Mouse (Mus musculus) heart, postnatal 0 days (tissue): ENCODE results near the gene Rxfp3. TPM values are rescaled to one million over a fixed set of nuclear protein-coding genes. Genes with fewer than 3 reads are reported as not detected.

Source experiments
- ATAC-seq: fragments of 200-750 bp; cut with Nextera tagmentation; 2 replicates; pipeline ENCODE4 v1.8.0; 2017; ENCODE audit warnings: low read depth, moderate number of reproducible peaks, moderate library complexity; ENCODE audit not compliant: insufficient read depth
- DNase-seq: peaks from one replicate; pipeline ENCODE4 v3.0.0-alpha.2; 2016; ENCODE audit warnings: low spot score
- H3K27ac ChIP-seq: fragments of 300-500 bp; sonication (generic); 2 replicates; pipeline ENCODE4 v1.5.1; 2014; ENCODE audit warnings: low read depth, mild to moderate bottlenecking
- H3K27me3 ChIP-seq: fragments of 300-500 bp; sonication (generic); 2 replicates; pipeline ENCODE4 v1.6.1; 2014; ENCODE audit warnings: low read length, mixed read lengths; ENCODE audit not compliant: control insufficient read depth, insufficient read depth
- H3K36me3 ChIP-seq: fragments of 300-500 bp; sonication (generic); replicated peaks from 2 replicates; pipeline ENCODE4 v1.6.1; 2014; ENCODE audit warnings: low read length, mixed read lengths; ENCODE audit not compliant: control insufficient read depth, insufficient read depth
- H3K4me1 ChIP-seq: fragments of 300-500 bp; sonication (generic); 2 replicates; pipeline ENCODE4 v1.6.1; 2014; ENCODE audit warnings: antibody characterized with exemption; ENCODE audit not compliant: control insufficient read depth, insufficient read depth
- H3K4me2 ChIP-seq: fragments of 300-500 bp; sonication (generic); 2 replicates; pipeline ENCODE4 v1.6.1; 2014; ENCODE audit warnings: low read depth, mild to moderate bottlenecking, low read length, moderate library complexity
- H3K4me3 ChIP-seq: fragments of 300-500 bp; sonication (generic); 2 replicates; pipeline ENCODE4 v1.5.1; 2014; ENCODE audit warnings: low read depth, low read length
- H3K9ac ChIP-seq: fragments of 300-500 bp; sonication (generic); replicated peaks from 2 replicates; pipeline ENCODE4 v1.6.1; 2014; ENCODE audit warnings: low read depth, low read length, mixed read lengths
- H3K9me3 ChIP-seq: fragments of 300-500 bp; sonication (generic); replicated peaks from 2 replicates; pipeline ENCODE4 v1.6.1; 2016; ENCODE audit warnings: low read length; ENCODE audit not compliant: control insufficient read depth
- CTCF ChIP-seq: IDR thresholded peaks from 2 replicates; pipeline ENCODE4 v1.5.1; 2016; ENCODE audit warnings: antibody characterized with exemption, control low read depth, low read depth
- EP300 ChIP-seq: IDR thresholded peaks from 2 replicates; pipeline ENCODE4 v1.6.1; 2016; ENCODE audit warnings: antibody characterized with exemption, low read depth
- WGBS: fragments of 180-500 bp; shearing (Covaris S2); extraction: QIAGEN DNeasy Blood & Tissue Kit; methylation state at CpG from one replicate; pipeline ENCODE4 v1.1.7; 2014; 5-methylcytosine and 5-hydroxymethylcytosine counted together
- polyA plus RNA-seq: library from polyadenylated mRNA; unstranded; fragments of >200 nt; fragmentation: Nextera tagmentation; extraction: Ambion mirVana; gene quantifications from 2 replicates; pipeline ENCODE4 v1.2.1, GENCODE M21; 2015
- total RNA-seq: library from RNA; depleted of rRNA; stranded (reverse); fragments of >200 nt; gene quantifications from 2 replicates; pipeline ENCODE4 v1.2.3, GENCODE M21; 2014; ENCODE audit warnings: low replicate concordance; rRNA removed

The Rxfp3 gene
- total and polyA plus RNA-seq, 2 experiments from 2014 or later: 0.05 to 1.8 TPM

DNA sequence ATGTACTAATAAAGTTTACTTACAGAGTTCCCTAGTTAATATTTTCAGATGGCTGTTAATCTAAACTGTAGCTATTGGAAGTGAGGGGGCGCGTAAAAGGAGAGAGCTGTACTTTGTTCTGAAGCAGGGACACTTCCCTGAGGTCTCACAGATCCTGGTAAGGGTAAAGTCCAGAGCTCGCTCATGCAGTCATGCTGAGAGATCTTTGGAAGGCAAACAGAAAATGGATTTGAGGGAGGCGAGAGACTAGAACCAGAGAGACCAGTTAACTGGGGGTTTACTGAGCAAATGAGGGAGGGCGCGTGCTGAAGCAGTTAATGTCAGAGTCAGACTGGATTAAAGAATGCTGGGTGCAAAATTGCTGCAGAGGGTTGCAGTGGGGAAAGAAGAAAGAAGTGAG is 52.0 kb downstream of the Rxfp3 start:
- Histone ChIP-seq H3K27ac (no peak overlapping the region), H3K36me3 (peaks cover 20% of the 10 kb centered on the region; the same call in 1 of the 2 replicates), H3K9ac (no peak overlapping the region), H3K27me3 (no peaks in the 10 kb centered on the region), H3K9me3 (no peaks in the 10 kb centered on the region), H3K4me2 (no peak overlapping the region), H3K4me3 (no peak overlapping the region), H3K4me1 (peaks cover 9% of the 10 kb centered on the region; the same call in 1 of the 2 replicates)
- DNase-seq (no peak), ATAC-seq (no peak)
- 82% methylated on average over 6 of the region's 6 CpGs for WGBS
- TF ChIP-seq EP300: no peak
- TF ChIP-seq CTCF: no peak

Other genes with a start within 250 kb of the Rxfp3 start
- 6.5 TPM in 1 of 2 replicates, not detected in the other for gene C1qtnf3, start 85.7 kb downstream of the Rxfp3 start, total RNA-seq
- gene C1qtnf3, start 85.7 kb downstream of the Rxfp3 start, polyA plus RNA-seq: 0.16 and 1.3 TPM in 2 replicates
- 11.2 and 25.5 TPM in 2 replicates for gene Amacr, start 56.2 kb downstream of the Rxfp3 start, total RNA-seq
- 24.7 and 25.8 TPM in 2 replicates for gene Amacr, start 56.2 kb downstream of the Rxfp3 start, polyA plus RNA-seq
- not detected in 2 replicates for gene Slc45a2, start 37.3 kb downstream of the Rxfp3 start, total RNA-seq
- 0.12 and 0.18 TPM in 2 replicates for gene Slc45a2, start 37.3 kb downstream of the Rxfp3 start, polyA plus RNA-seq
- 5.4 and 6.4 TPM in 2 replicates for gene Adamts12, start 26.8 kb upstream of the Rxfp3 start, total RNA-seq
- gene Adamts12, start 26.8 kb upstream of the Rxfp3 start, polyA plus RNA-seq: 1.1 and 1.2 TPM in 2 replicates